Mouse (Mus musculus): ENCODE data around the gene Ube2v1. TPM values are rescaled to one million over a fixed set of nuclear protein-coding genes. Genes with fewer than 3 reads are reported as not detected.

Ube2v1 gene
- 100 to 1,000 TPM; 215 to 250 TPM for total RNA-seq (2021)
- long read RNA-seq, experiment 1, transcript Ube2v1-207 (5 exons, 924 nt), result minor isoform, 6 of 540 reads
- long read RNA-seq, experiment 1, transcript Ube2v1-201 (3 exons, 1,586 nt), result minor isoform, 7 of 540 reads
- long read RNA-seq, experiment 1, transcript Ube2v1-202 (4 exons, 2,041 nt), result major isoform, 515 of 540 reads
- long read RNA-seq, experiment 1, partial matches to known transcripts, result 0 of 540 reads
- long read RNA-seq, experiment 1, other reads (novel, unspliced or antisense), result 11 of 540 reads
- long read RNA-seq, experiment 2, transcript Ube2v1-201 (3 exons, 1,586 nt), result minor isoform, 7 of 498 reads
- long read RNA-seq, experiment 2, transcript Ube2v1-202 (4 exons, 2,041 nt), result major isoform, 461 of 498 reads
- long read RNA-seq, experiment 2, transcript Ube2v1-207 (5 exons, 924 nt), result minor isoform, 5 of 498 reads
- long read RNA-seq, experiment 2, partial matches to known transcripts, result 3 of 498 reads
- long read RNA-seq, experiment 2, other reads (novel, unspliced or antisense), result 18 of 498 reads

DNA sequence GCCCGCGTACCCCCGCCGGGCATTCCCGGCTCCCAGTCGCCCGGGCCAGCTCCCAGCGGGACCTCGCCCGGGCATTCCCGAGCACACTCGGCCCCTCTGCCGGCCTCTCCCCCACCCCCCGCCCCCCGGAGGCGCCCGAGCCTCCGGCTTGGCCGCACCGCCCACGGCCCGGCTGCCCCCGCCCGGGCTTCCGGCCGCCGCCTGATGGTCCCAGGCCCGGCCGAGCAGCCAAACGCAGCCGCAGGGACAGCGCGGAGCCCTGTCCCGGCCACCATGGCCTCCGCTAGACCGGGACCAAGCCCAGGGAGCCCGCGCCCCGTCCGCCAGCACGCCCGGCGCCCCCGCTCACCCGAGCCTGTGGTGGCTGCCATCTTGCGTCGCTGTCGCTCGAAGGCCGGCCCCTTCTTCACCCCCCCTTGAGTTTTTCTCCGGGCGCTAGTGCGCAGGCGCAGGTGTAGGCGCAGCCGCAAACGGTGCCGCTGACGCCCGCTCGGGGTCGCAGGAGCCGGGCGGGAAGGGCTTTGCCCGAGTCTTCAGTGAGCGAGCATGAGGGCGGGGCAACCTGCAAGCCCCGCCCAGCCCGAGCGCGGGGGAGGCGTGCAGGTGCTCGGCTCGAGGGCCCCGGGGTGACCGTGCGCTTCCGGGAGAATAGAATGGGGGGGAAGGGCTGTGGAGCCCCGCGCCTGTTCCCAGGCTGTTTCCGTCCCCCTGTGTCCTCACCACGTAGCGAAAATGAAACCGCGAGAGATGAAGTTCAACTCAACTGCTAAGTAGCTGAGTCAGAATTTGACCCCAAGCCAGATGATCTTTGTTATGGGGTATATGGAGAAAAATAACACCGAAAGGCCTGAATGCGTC lies at the start of gene Ube2v1:
Gene Ube2v1, minus strand, starts transcription at position 505 of the 858 bp plus-strand sequence.
- intact Hi-C loops (cut with DNase I), result no loop called here
- peak; percentile 97 to 98 for DNase-seq (ENCODE audit: low spot score in 2 of 2)

DNA sequence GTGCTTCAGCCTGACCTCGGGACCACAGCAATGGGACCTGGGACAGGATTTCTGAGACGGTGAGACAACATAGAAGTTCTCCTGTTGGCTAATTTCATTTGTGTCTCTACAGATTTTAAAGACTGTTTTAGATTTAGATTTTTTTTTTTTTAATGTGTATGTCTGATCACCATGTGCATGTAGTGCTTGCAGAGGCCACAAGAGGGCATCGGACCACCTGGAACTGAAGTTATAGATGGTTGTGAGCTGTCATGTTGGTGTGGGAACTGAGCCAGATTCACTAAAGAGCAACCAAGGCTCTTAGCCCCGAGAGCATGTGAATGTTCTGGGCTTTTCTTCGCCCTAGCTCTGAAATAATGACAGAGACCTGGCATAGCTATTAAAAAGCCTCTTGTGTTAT lies 48.8 kb upstream of the Ube2v1 start:
- DNase-seq (ENCODE audit: low spot score in 2 of 2), result peak; percentile 57 to 74
- intact Hi-C loops (cut with DNase I), result loop anchor here (1.0 to 10.0 kb wide), 3 partner anchors 39 to 414 kb away; partner anchors contain the start of gene Ripor3

DNA sequence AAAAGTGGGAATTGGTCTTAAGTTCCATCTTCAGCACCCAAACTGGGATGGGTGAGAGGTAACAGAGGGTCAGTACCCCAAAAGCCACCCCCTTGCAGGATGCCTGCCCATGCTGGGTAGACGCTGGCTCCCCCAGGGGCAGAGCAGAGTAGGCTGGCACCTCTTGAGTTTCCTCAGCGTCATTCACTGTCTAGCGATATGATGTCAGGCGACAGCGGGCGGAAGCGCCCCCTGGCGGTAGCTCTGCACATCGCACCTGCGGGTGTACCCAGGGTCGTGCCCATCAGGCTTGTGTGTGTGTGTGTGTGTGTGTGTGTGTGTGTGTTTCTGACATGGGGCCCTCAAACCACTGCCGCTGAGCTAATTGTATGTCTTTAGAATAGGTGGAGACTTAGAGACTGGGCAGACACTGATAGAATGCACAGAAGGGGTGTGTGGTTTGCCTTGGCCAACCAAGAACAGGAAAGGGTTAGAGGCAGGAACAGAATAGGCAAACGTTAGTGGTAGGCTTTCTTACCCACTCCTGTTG lies 48.1 kb upstream of the Ube2v1 start:
- intact Hi-C loops (cut with DNase I), result loop anchor here (1.0 to 10.0 kb wide), 4 partner anchors 39 to 415 kb away; partner anchors contain the start of gene Ripor3
- peak; percentile 79 to 88 for DNase-seq (ENCODE audit: low spot score in 2 of 2)

DNA sequence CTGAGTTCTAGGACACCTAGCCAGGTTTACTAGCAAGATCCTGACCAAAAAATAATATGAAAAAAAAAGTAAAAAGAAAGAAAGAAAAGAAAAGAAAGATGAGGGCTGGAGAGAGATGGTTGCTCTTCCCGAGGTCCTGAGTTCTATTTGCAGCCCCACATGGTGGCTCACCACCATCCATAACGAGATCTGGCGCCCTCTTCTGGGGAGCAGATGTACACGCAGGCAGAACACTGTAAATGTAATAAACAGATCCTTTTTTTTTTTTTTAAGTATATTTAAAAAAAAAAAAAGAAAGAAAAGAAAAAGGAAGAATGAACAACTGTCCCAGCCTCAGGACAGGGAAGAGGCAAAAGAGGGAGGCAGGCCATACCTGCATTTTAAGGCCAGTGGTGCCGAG lies 46.7 kb upstream of the Ube2v1 start:
- intact Hi-C loops (cut with DNase I), result loop anchor here (5.0 kb wide), 1 partner anchor 146 kb away; no protein-coding TSS in a partner anchor
- no peak for DNase-seq (ENCODE audit: low spot score in 2 of 2)

DNA sequence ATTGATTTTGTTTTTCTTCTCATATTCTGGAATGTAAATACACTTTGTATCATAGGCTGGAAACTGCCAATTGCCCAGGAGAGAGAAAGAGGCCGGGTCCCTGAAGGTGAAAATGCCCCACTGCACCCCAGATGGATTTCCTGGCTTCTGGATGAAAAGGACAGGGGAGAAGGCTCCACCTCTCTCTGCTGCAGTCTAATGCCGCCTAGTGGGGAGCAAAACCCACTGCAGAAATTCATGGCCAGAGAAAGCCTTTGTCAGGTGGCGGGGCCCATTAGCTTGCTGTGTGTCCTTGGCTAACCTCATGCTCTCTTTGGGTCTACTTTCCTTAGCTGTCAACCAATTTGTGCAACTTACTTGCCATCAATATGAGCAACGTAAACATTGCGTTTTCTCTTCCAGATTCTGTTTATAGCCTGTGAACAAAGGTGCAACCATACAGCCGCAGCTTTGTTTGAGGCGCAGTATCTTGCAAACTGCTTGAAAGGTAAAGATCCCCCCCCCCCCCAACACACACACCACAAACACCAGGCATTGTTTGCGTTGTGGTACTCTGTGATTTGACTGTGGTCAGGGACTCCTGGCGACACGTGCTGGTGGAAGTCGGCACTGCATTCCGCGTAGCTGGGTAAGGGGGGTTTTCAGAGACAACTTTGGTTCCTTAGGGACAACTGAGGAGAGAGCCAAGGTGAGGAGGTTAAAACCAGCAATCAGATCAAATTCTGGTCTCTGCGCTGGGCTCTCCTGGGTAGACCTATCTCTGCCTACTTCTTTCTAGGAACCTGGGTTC lies 43.4 kb upstream of the Ube2v1 start:
- DNase-seq (ENCODE audit: low spot score in 2 of 2), result no peak
- intact Hi-C loops (cut with DNase I), result loop anchor here (5.0 kb wide), 1 partner anchor 143 kb away; no protein-coding TSS in a partner anchor

DNA sequence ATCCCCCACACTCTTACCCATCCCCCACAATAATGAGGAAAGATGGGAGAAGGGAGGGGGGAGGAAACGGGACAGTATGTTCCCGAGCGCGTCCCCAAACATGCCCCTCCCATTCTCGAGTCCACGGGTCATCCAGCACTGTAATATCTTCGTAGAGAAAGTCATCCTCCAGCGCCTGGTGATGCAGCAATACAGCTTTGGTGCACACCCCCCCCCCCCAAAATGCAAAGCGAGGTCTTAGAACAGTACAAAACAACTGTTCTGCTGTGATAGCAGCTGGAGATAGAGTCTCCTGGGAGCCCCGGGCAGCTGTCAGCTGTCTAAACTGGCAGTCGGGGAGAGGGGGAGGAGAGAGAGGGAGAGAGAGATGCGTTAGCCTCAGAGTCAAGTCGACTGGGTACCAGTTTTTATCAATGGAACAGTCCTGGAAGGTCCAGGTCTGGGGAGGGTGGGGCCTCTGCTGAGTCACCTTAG lies 40.4 kb upstream of the Ube2v1 start:
- DNase-seq (ENCODE audit: low spot score in 2 of 2), result no peak

DNA sequence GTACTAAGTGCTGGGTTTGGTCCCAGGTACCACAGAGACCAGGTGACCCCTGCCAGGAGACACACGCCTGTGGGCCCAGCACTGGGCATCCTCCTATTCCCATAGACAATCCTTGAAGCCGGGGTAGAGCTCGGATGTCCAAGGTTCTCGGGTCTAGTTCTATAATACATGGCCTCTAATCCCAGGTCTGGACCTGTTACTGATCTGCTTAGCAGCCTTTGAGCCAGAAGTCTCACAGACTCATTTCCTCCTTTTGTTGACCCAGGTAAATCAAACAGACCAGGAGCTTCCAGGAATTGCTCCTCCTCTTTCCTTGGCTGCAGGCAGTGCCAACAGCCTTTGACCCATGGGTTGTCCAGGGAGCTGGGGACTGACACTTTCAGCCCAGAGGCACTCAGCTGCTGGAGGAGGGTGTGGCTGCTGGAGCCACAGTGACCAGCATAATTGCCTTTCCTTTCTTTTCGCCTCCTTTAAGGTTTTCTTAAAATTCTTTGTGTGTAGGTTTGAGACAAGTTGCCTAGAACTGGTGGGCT lies 39.3 kb upstream of the Ube2v1 start:
- intact Hi-C loops (cut with DNase I), result no loop called here

More for the DNA sequence above, 40.4 kb upstream of the Ube2v1 start:
- intact Hi-C loops (cut with DNase I), result no loop called here

DNA sequence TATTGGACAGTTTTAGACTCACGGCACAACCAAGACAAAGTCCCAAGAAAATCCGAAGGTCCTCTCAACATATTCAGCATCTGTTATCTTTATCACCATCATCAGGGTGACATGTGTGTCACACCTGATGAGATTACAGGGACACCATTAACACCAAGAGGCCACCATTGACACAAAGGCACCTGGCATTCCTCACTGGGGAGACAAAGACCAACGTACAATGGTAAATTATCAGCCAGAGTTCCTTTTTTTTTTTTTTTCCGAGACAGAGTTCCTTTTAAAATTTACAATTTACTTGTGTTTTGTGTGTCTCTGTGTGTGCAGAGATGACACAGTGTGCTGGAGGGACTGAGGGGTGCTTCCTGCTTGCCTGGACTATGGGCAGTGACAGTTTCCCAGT lies 37.5 kb upstream of the Ube2v1 start:
- no peak for DNase-seq (ENCODE audit: low spot score in 2 of 2)
- intact Hi-C loops (cut with DNase I), result no loop called here

More for the DNA sequence above, 39.3 kb upstream of the Ube2v1 start:
- no peak for DNase-seq (ENCODE audit: low spot score in 2 of 2)

DNA sequence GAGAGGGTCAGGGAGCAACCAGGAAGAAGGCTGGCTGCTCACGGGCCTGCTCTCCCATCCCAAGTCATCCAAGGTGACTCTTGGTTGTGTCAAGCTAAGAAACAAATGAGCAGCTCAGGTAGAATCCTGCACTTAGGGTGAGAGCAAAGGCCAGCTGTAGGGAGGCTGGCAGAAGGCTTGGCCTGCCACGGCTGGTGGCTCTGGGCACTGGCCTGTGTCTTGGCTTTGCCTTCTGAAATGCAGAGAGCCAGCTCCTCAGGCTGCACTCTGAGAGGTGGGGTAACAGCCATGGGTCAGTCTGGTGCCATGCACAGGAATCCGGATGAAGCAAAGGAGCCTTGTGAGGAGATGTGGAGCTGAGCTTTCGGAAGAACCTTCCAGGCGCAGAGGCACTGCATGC lies 36.5 kb upstream of the Ube2v1 start:
- intact Hi-C loops (cut with DNase I), result no loop called here
- no peak for DNase-seq (ENCODE audit: low spot score in 2 of 2)

DNA sequence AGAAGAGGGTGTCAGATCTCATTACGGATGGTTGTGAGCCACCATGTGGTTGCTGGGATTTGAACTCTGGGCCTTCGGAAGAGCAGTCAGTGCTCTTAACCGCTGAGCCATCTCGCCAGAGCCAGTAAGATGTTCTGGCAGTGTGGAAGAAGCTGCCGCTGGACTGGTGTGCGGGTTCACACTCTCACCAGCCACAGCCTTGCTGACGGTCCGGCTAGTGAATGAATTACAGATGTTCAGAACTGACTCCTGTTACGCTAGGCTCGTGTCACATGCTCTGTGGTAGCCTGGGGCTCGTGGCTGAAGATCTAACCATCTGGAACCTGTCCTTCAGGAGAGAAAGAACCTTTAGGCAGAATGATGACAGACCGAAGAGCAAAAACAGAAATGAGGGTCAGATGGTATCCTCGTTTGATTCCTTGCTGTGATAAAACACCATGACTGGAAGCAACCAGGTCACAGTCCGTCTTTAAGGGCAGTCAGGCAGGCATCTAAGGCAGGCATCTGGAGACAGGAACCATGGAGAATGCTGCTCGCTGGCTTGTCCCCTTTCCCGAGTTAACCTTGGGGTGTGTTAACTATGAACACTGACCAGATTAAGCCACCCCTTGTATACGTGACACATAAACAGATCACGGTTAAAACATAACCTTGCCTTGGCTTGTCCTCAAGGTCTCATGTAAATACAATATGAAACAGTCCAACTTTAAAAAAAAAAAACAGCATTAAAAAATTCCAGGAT lies 34.2 kb upstream of the Ube2v1 start:
- no peak for DNase-seq (ENCODE audit: low spot score in 2 of 2)
- intact Hi-C loops (cut with DNase I), result no loop called here

DNA sequence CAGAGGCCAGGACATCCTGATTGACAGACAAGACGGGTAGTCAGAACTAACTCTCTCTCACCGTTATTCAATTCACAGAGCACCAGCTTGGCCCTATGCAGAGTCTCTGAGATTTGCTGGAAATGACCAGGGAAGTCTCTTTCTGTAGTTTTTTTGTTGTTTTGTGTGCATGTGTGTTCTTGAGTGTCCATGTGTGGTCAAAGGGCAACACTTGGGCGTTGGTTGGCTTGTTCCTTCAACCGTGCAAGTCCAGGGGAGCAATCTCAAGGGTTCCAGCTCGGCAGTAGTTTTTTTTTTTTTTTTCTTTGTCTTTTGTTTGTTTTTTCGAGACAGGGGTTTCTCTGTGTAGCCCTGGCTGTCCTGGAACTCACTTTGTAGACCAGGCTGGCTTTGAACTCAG lies 30.8 kb upstream of the Ube2v1 start:
- no peak for DNase-seq (ENCODE audit: low spot score in 2 of 2)
- intact Hi-C loops (cut with DNase I), result no loop called here

DNA sequence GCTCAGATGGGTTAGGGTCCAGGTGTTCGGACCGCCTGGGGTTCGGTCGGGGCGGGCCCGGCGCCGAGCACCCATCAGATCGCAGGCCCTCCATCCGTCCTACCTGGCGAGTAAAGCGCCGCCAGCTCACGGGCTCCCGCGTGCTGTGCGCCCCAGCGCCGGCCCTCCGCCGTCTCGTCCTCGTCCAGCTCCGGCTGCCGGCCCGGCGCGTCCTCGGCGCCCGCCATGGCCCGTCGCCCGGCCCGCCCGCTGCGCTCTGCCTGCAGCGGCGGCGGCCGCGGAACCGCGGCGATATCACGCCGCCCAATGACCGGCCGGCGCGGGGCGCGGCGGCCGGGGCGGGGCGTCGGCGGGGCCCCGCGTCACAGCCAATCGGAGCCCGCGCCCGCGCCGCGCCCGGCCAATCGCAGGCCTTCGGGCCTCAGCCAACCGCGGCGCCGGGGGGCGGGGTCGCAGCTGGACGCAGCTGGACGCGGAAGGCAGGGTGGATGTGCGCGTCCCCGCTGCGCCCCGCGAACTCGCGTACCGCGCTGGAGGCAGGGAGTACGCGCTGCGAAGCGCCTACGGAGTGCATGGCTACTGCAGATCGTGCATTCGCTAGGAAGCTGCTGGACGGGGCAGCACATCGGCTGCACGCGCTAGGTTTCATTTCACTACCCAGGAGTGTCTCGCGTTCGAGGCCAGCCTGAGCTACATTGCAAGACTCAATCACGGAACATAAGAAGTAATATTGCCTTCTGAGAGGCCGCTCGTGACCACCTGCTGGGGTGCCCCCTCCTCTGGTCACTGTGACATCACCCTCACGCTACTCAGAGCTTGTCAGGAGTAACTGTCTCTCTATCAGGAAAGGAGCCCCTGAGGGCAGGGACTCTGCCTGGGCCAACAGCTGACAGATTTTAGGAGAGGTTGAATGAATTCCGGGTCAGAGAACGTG lies 29.6 kb upstream of the Ube2v1 start, which contains the start of gene Gm20431:
Gene Gm20431, minus strand, starts transcription at position 227 of the 934 bp plus-strand sequence.
- intact Hi-C loops (cut with DNase I), result no loop called here
- peak; percentile 96 for DNase-seq (ENCODE audit: low spot score in 2 of 2)

DNA sequence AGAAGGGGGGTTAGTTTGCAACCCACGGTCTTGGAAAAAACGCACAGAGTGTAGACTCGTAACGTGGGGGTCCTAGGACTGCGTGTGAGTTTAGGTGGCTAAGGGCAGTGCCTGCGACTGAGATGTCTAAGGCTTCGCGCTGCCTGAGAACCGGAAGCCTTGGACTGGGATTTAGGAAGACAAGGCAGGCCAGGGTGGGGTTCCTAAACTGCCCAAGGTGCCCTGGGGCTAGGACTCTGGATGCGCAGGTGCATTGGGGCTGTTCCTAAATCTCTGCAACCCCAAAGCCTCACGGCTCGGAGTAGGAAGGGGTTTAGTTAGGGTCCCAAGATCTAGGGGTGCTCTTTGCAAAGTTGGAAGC lies 28.7 kb upstream of the Ube2v1 start:
- peak in 1 of 2 experiments; percentile 42 for DNase-seq (ENCODE audit: low spot score in 2 of 2)
- intact Hi-C loops (cut with DNase I), result no loop called here

DNA sequence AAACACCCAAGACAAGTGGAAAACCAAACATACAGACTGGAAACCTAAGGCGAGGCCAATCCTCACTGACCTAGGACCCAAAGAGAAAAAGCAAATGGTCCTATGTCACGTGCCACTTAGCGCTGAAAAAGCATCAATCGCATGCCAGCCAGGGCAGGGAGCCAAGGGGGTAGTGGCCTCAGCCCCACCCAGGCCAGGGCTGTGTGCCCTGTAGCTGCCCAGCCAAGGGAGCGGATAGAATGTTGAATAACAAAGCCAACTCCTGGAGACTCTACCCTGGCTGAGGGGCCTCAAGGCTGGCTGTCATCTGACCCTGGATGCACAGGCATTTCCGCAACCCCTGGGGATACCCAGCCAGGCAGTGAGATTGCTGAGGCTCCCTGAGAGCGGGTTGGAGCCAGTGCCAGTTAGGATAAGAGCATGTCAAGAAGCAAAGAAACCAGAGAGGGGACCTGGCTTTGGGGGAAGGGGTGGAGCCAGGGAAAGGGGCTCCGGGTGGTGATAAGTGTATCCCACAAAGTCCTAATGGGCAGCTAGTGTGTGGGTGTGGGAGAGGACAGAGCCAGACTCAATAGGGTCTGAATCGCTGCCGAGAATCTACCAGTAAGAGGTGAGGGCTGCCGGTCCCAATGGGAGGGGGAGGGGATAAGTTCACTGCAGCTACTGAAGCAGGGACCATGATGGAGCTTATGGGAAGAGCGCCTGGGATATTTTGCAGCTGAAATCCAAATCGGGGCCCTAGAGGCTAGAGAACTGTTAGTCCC lies 28.1 kb upstream of the Ube2v1 start:
- intact Hi-C loops (cut with DNase I), result no loop called here
- peak in 1 of 2 experiments; percentile 45 for DNase-seq (ENCODE audit: low spot score in 2 of 2)

DNA sequence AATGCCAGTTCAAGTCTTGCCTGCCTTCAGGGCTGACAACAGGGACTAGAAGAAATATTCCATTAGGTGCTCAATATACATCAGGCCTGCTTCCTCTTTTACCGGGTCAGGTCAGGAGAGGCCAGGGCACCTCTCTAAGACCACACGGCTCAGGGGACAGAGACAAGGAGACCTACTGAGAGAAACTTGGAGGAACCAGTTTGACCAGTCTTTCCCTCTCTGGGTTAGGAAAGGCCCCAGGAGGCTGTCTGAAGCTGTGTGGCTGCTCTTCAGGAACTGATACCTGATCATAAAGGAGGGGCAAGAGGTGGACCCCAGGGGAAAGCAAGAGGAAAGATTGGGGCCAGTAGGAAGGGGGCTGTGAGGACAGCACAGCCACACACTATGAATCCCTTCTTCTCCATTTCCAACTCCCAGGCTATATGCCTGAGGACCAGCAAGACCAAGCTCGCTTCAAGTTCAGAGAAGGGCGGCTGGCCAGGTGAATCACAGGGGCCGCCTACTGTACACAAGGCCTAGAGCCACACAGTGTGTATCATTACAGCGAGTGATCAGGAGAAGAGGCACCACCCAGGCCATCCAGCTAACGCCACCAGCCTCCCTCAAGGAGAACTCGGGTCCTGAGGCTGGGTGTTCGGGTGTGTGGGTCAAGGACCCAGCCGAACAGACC lies 27.4 kb upstream of the Ube2v1 start:
- intact Hi-C loops (cut with DNase I), result no loop called here
- DNase-seq (ENCODE audit: low spot score in 2 of 2), result no peak

DNA sequence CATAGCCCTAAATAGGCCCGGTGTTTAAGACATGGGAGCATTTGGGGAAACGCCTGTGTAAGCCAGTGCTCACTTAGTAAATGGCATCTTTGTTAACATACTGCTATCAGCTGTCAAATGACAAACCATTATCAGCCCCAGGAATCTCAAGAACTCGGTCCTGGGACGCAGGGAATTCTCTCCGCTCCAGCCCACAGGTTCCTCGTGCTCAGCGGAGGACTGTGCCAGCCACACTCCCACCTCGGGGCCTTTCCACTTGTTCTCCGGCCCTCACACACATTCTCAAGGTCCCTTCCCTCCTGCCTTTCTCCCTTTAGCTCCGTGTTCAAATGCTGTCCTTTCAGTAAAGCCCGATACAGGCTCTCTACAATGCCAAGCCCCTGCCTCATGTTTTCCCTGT lies 26.8 kb upstream of the Ube2v1 start:
- intact Hi-C loops (cut with DNase I), result no loop called here
- no peak for DNase-seq (ENCODE audit: low spot score in 2 of 2)

Data from left cerebral cortex, postnatal 14 days (tissue).